Mouse (Mus musculus): ENCODE measurements at regions not wholly inside any gene's neighbourhood (a gene's known extent, or its start where the extent isn't known, plus 50 kb on each side); places are given as distances from the start of the nearest gene placed in this dataset.

DNA sequence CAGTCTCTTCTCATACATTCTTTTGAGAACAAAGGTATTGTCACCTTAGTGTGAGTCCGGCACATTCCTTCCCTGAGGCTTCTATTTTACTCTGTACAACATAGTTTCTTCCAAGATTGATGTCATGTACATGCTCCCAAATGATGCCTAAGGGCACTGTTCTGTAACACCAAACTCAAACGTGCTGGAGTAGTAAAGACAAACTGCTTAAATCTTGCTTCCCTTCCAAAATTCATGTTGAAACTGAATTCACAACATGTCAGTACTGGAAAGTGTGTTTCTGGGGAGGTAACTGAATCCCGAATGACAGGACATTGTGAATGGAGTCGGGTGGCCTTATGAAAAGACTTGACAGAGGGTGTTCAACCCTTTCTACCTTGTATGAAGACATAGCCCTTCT is 848.8 kb upstream of the Lrrc6 start:
- TF ChIP-seq GABPA (IDR thresholded peaks at IDR 0.05; ENCODE audit: insufficient replicate concordance, low read depth, low read length) (no peak), CTCF (conservative IDR thresholded peaks at IDR 0.05 in 1 of 2, IDR thresholded peaks at IDR 0.05 in 1 of 2; ENCODE audit: low read depth in 2 of 2, low read length in 2 of 2) (no peak), RAD21 (IDR thresholded peaks at IDR 0.05; ENCODE audit: low read depth, low read length) (no peak), POLR2A (IDR thresholded peaks at IDR 0.05; ENCODE audit: low read depth, low read length) (no peak), MAX (IDR thresholded peaks at IDR 0.05; ENCODE audit: low read length) (no peak), HCFC1 (IDR thresholded peaks at IDR 0.05; ENCODE audit: low read depth, low read length) (no peak), USF1 (IDR thresholded peaks at IDR 0.05; ENCODE audit: low read depth, low read length) (no peak), NRF1 (IDR thresholded peaks at IDR 0.05; ENCODE audit: low read depth, low read length) (no peak)

Data from CH12.LX (cell line).